Mouse (Mus musculus) bone marrow macrophage, adult 2 months (primary cell): ENCODE results near the gene Dnajc4. TPM values are rescaled to one million over a fixed set of nuclear protein-coding genes. Genes with fewer than 3 reads are reported as not detected.

Experiments
- H3K27ac ChIP-seq: 2 replicates; pipeline ENCODE4 v1.5.1; 2012; ENCODE audit warnings: low read depth, low read length; ENCODE audit not compliant: insufficient read depth
- H3K4me1 ChIP-seq: 2 replicates; pipeline ENCODE4 v1.6.1; 2012; ENCODE audit warnings: low read length; ENCODE audit not compliant: control insufficient read depth, insufficient read depth
- H3K4me3 ChIP-seq: 2 replicates; pipeline ENCODE4 v1.5.1; 2012; ENCODE audit warnings: mild to moderate bottlenecking, low read length, moderate library complexity; ENCODE audit not compliant: insufficient read depth
- CTCF ChIP-seq: IDR thresholded peaks from 2 replicates; pipeline ENCODE4 v1.5.1; 2012; ENCODE audit warnings: low read depth, mild to moderate bottlenecking, low read length, moderate library complexity
- POLR2A ChIP-seq: IDR thresholded peaks from 2 replicates; pipeline ENCODE4 v1.6.1; 2012; ENCODE audit warnings: mild to moderate bottlenecking, low read depth, low read length, borderline replicate concordance
- polyA plus RNA-seq: library from polyadenylated mRNA; stranded (reverse); fragments of >200 nt; gene quantifications from 2 replicates; pipeline ENCODE4 v1.2.4, GENCODE M21; 2012; ENCODE audit not compliant: missing spikeins, insufficient read depth, insufficient read length

The Dnajc4 gene
- polyA plus RNA-seq, 1 experiment: 32.2 TPM

GRCm38 (mm10) chr19:6948186-6948585 lies 44.2 kb downstream of the Dnajc4 start:
- H3K4me3 ChIP-seq: no peak overlapping the region
- peaks cover 32% of the 10 kb centered on the region for H3K4me1 ChIP-seq
- no peak overlapping the region for H3K27ac ChIP-seq
- no peak for TF ChIP-seq POLR2A
- no peak for TF ChIP-seq CTCF

DNA sequence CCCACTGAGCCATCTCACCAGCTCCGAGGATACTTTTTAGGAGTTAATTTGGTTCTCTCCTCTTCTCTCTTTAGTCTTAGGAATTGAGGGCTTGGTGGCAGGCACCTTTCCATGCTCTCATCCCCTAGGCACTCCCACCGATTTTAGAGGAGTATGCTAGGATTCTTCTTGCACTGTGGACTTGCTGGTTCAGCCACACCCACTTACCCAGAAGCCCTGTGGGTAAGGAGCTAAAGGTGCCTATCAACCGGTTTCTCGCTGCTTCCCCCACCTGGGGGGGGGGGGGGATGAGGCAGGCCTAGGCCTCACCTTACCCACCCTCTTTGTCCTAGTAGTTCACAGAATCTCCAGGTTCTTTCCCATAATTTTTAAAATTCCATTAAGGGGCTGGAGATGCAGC lies 44.6 kb downstream of the Dnajc4 start:
- TF ChIP-seq POLR2A: no peak
- Histone ChIP-seq H3K27ac (no peak overlapping the region), H3K4me3 (no peak overlapping the region), H3K4me1 (peaks cover 27% of the 10 kb centered on the region)

- no peak for TF ChIP-seq POLR2A
- no peak for TF ChIP-seq CTCF
- H3K4me1 ChIP-seq: peaks cover 19% of the 10 kb centered on the region
- no peak overlapping the region for H3K4me3 ChIP-seq
- H3K27ac ChIP-seq: no peak overlapping the region
Observed at GRCm38 (mm10) chr19:6943709-6944108, 48.7 kb downstream of the Dnajc4 start.

DNA sequence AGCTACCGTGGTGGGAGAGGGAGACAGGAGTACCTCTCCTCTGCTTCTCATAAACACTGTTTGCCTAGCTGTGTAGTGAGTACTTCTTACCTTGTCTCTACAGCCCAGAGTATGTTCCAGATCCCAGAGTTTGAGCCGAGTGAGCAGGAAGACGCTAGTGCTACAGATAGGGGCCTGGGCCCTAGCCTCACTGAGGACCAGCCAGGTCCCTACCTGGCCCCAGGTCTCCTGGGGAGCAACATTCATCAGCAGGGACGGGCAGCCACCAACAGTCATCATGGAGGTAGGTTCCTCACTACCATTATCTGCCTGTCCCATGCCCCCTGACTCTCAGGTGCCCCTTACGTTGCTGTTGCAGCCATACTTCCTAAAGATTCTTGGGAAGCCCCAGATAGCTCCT lies 49.6 kb downstream of the Dnajc4 start:
- no peak for TF ChIP-seq POLR2A
- no peak for TF ChIP-seq CTCF
- peak overlapping the region; percentile 40 for H3K27ac ChIP-seq
- peak overlapping the region; percentile 64 for H3K4me3 ChIP-seq
- peaks cover 15% of the 10 kb centered on the region for H3K4me1 ChIP-seq

DNA sequence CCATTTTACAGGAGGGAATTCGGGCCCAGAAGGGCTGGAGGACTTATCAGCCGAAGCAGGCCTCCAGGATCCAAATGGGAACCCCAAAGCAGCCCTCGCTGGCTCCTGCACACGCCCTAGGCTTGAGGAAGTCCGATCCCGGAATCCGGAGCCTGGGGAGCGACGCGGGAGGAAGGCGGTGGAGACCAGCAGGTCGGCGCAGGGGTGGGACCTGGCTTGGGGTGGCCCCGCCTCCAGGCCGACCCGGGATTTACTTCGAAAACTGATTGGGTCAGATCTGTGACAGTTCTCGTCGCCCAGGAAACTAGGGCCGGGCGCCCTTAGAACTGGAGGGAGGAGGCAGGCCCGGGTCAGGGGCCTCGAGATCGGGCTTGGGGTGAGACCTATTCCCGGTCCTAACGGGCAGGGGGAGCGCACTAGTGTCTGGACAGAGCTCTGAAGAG lies 50.1 kb downstream of the Dnajc4 start, which contains the start of gene Gpr137:
Gene Gpr137 (minus strand): TSS at position 232 of the 443 bp plus-strand sequence.
- peak within 1 kb of the TSS; percentile 97 for H3K27ac ChIP-seq
- peaks cover 15% of the 10 kb centered on the region for H3K4me1 ChIP-seq
- TF ChIP-seq CTCF (no peak), POLR2A (0 out of 2 replicates have a peak, but pooled peaks have one; percentile 25)
- H3K4me3 ChIP-seq: peak within 1 kb of the TSS; percentile 92

DNA sequence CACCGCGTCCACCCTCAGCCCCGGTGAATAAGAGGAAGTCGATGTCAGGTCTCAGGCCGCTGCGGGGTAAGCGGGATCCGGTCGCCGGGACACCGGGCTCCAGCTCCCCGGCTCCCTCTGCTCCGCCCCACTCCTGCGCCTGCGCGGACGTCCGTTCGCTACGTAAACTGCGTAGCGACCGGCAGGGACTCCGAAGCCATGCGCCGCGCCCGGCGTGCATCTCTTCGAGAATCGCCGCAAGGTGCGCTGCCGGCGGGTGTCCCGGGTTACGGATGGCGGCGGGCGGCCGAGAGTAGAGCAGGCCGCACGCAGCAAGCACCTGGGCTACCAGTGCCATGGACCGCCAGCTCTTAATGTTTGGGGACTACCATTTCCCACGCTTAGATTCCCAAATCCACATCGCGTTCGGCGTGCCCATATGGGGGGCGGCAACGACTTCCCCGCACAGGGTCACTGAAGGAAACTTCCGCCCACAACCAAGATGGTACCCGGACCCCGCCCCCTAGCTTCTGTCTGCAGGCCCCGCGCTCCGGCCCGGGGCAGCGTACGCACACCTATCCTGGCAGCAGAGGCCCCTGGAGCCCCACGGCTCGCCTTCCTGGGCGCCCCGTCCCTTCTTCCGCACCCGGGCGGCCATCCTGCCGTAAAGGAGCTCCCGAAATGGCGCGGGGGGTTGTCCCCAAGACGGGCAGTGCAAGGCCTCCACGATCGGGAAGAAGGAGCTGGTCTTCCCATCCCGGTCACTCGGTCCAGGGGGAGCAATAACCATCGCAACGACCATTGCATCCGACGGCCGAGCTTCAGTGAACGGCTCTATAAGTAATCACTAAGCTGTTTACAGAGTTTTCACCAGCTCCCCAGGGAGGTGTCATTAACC lies 50.8 kb downstream of the Dnajc4 start, which contains the start of gene Bad:
Gene Bad (plus strand): TSS at position 490 of the 877 bp plus-strand sequence.
- Histone ChIP-seq H3K4me1 (peaks cover 10% of the 10 kb centered on the region), H3K27ac (peak within 1 kb of the TSS; percentile 97), H3K4me3 (peak within 1 kb of the TSS; percentile 92)
- TF ChIP-seq CTCF (no peak), POLR2A (no peak; the same call in 1 of the 2 replicates)

- no peak for TF ChIP-seq POLR2A
- no peak for TF ChIP-seq CTCF
- Histone ChIP-seq H3K4me1 (peaks cover 2% of the 10 kb centered on the region; the same call in 1 of the 2 replicates), H3K27ac (peak overlapping the region; percentile 57), H3K4me3 (peak overlapping the region; percentile 92)
Observed at GRCm38 (mm10) chr19:6940396-6941351, 51.7 kb downstream of the Dnajc4 start.

GRCm38 (mm10) chr19:6939106-6940002 lies 53.0 kb downstream of the Dnajc4 start:
- Histone ChIP-seq H3K4me1 (peaks cover 2% of the 10 kb centered on the region; the same call in 1 of the 2 replicates), H3K4me3 (no peak overlapping the region), H3K27ac (no peak overlapping the region)
- no peak for TF ChIP-seq POLR2A
- no peak for TF ChIP-seq CTCF

Other genes with a start within 250 kb of the Dnajc4 start
- gene Rps6ka4, start 151.9 kb downstream of the Dnajc4 start, polyA plus RNA-seq: 17.9 and 20.5 TPM in 2 replicates
- gene Ccdc88b, start 134.4 kb downstream of the Dnajc4 start, polyA plus RNA-seq: 31.8 and 33.2 TPM in 2 replicates
- 71.2 and 82.0 TPM in 2 replicates for gene Trmt112, start 82.9 kb downstream of the Dnajc4 start, polyA plus RNA-seq
- gene Prdx5, start 82.5 kb downstream of the Dnajc4 start, polyA plus RNA-seq: 349 and 382 TPM in 2 replicates
- gene Esrra, start 70.8 kb downstream of the Dnajc4 start, polyA plus RNA-seq: 35.3 and 41.6 TPM in 2 replicates
- not detected in 2 replicates for gene Catsperz, start 67.2 kb downstream of the Dnajc4 start, polyA plus RNA-seq
- gene Kcnk4, start 58.1 kb downstream of the Dnajc4 start, polyA plus RNA-seq: not detected in 2 replicates
- 36.2 and 38.5 TPM in 2 replicates for gene Bad, start 50.7 kb downstream of the Dnajc4 start, polyA plus RNA-seq
- gene Gpr137, start 50.1 kb downstream of the Dnajc4 start, polyA plus RNA-seq: 31.6 and 36.4 TPM in 2 replicates
- gene Ppp1r14b, start 17.6 kb downstream of the Dnajc4 start, polyA plus RNA-seq: 64.2 and 73.7 TPM in 2 replicates
- 39.8 and 40.6 TPM in 2 replicates for gene Plcb3, start 16.1 kb downstream of the Dnajc4 start, polyA plus RNA-seq
- gene Fkbp2, start 12.1 kb downstream of the Dnajc4 start, polyA plus RNA-seq: 118 and 126 TPM in 2 replicates
- 30.1 and 39.9 TPM in 2 replicates for gene Vegfb, start 4.9 kb downstream of the Dnajc4 start, polyA plus RNA-seq
- gene Nudt22, start 3.5 kb upstream of the Dnajc4 start, polyA plus RNA-seq: 9.6 and 11.1 TPM in 2 replicates
- 1.7 and 2.5 TPM in 2 replicates for gene Trpt1, start 3.6 kb upstream of the Dnajc4 start, polyA plus RNA-seq
- 179 and 190 TPM in 2 replicates for gene Fermt3, start 26.9 kb upstream of the Dnajc4 start, polyA plus RNA-seq
- gene Stip1, start 47.4 kb upstream of the Dnajc4 start, polyA plus RNA-seq: 54.7 and 56.2 TPM in 2 replicates
- 14.9 and 18.3 TPM in 2 replicates for gene Macrod1, start 64.2 kb upstream of the Dnajc4 start, polyA plus RNA-seq
- gene Flrt1, start 113.2 kb upstream of the Dnajc4 start, polyA plus RNA-seq: not detected in 2 replicates
- gene Otub1, start 213.7 kb upstream of the Dnajc4 start, polyA plus RNA-seq: 88.1 and 91.4 TPM in 2 replicates
- 562 and 638 TPM in 2 replicates for gene Cox8a, start 225.0 kb upstream of the Dnajc4 start, polyA plus RNA-seq
- gene Naa40, start 248.6 kb upstream of the Dnajc4 start, polyA plus RNA-seq: 26.0 and 27.4 TPM in 2 replicates